Mouse (Mus musculus) MEL (cell line): ENCODE measurements at regions not wholly inside any gene's neighbourhood (a gene's known extent, or its start where the extent isn't known, plus 50 kb on each side); places are given as distances from the start of the nearest gene placed in this dataset.

Source experiments
- DNase-seq: peaks from one replicate; pipeline ENCODE4 v3.0.0; 2011; ENCODE audit warnings: low read depth, low spot score
- H3K27ac ChIP-seq: 2 replicates; pipeline ENCODE4 v1.5.1; 2012; ENCODE audit warnings: low read depth, mild to moderate bottlenecking, control low read depth, low read length, moderate library complexity; ENCODE audit not compliant: control insufficient read depth
- H3K27me3 ChIP-seq, 2 experiments: fragments of 150-350 bp in 1 of 2; sonication (generic) in 1 of 2; 2 replicates each; pipeline ENCODE4 v1.6.1; 2012; ENCODE audit warnings: low read length in 2 of 2, mild to moderate bottlenecking in 2 of 2, improper control_type of control experiment in 1 of 2, moderate library complexity in 1 of 2; ENCODE audit not compliant: insufficient read depth in 2 of 2, control insufficient read depth in 1 of 2
- H3K36me3 ChIP-seq, 2 experiments: 2 replicates each; pipeline ENCODE4 v1.6.1; 2012 to 2014; ENCODE audit warnings: low read length in 2 of 2, improper control_type of control experiment in 1 of 2, inconsistent platforms in 1 of 2, mild to moderate bottlenecking in 1 of 2; ENCODE audit not compliant: insufficient read depth in 2 of 2, control insufficient read depth in 1 of 2
- H3K4me1 ChIP-seq, 2 experiments: fragments of 150-350 bp in 1 of 2; sonication (generic) in 1 of 2; 2 replicates each; pipeline ENCODE4 v1.6.1; 2012; ENCODE audit warnings: low read length in 2 of 2, improper control_type of control experiment in 1 of 2, mild to moderate bottlenecking in 1 of 2; ENCODE audit not compliant: insufficient read depth in 2 of 2, control insufficient read depth in 1 of 2
- H3K4me3 ChIP-seq, 2 experiments: fragments of 150-350 bp in 1 of 2; sonication (generic) in 1 of 2; 2 replicates each; pipeline ENCODE4 v1.5.1; 2012; ENCODE audit warnings: low read depth in 2 of 2, low read length in 2 of 2, mild to moderate bottlenecking in 2 of 2, moderate library complexity in 2 of 2, control low read depth in 1 of 2, improper control_type of control experiment in 1 of 2; ENCODE audit not compliant: control insufficient read depth in 1 of 2, insufficient read depth in 1 of 2
- H3K79me2 ChIP-seq: 2 replicates; pipeline ENCODE4 v1.6.1; 2012; ENCODE audit warnings: mild to moderate bottlenecking, low read length, moderate library complexity; ENCODE audit not compliant: control insufficient read depth, poor library complexity, insufficient read depth
- H3K9ac ChIP-seq: 2 replicates; pipeline ENCODE4 v1.6.1; 2012; ENCODE audit warnings: low read depth, mild to moderate bottlenecking, control low read depth, low read length, moderate library complexity; ENCODE audit not compliant: control insufficient read depth, poor library complexity, severe bottlenecking
- H3K9me3 ChIP-seq: fragments of 150-350 bp; sonication (generic); replicated peaks from 2 replicates; pipeline ENCODE4 v1.6.1; 2012; ENCODE audit warnings: mild to moderate bottlenecking, low read length, improper control_type of control experiment, moderate library complexity; ENCODE audit not compliant: insufficient read depth
- BHLHE40 ChIP-seq: IDR thresholded peaks from 2 replicates; pipeline ENCODE4 v1.6.1; 2012; ENCODE audit warnings: low read depth, mild to moderate bottlenecking, inconsistent platforms, low read length, improper control_type of control experiment, borderline replicate concordance
- CHD1 ChIP-seq: IDR thresholded peaks from 2 replicates; pipeline ENCODE4 v1.6.1; 2012; ENCODE audit warnings: low read depth, mild to moderate bottlenecking, inconsistent platforms, low read length, improper control_type of control experiment
- CHD2 ChIP-seq: IDR thresholded peaks from 2 replicates; pipeline ENCODE4 v1.6.1; 2011; ENCODE audit warnings: low read length, improper control_type of control experiment
- E2F4 ChIP-seq: IDR thresholded peaks from 2 replicates; pipeline ENCODE4 v1.6.1; 2011; ENCODE audit warnings: low read depth, low read length, improper control_type of control experiment, borderline replicate concordance
- EP300 ChIP-seq, 2 experiments: IDR thresholded peaks; 2 replicates each; pipeline ENCODE4 v1.6.1; 2011; ENCODE audit warnings: improper control_type of control experiment in 2 of 2, low read length in 2 of 2, low read depth in 1 of 2, mild to moderate bottlenecking in 1 of 2
- GABPA ChIP-seq: IDR thresholded peaks from 2 replicates; pipeline ENCODE4 v1.6.1; 2012; ENCODE audit warnings: low read depth, mild to moderate bottlenecking, inconsistent platforms, low read length, improper control_type of control experiment, moderate library complexity
- GATA1 ChIP-seq: IDR thresholded peaks from 2 replicates; pipeline ENCODE4 v1.6.1; 2011; ENCODE audit warnings: low read depth, low read length, improper control_type of control experiment
- HCFC1 ChIP-seq: IDR thresholded peaks from 2 replicates; pipeline ENCODE4 v1.6.1; 2012; ENCODE audit warnings: low read depth, mild to moderate bottlenecking, inconsistent platforms, low read length, improper control_type of control experiment, moderate library complexity
- JUND ChIP-seq: IDR thresholded peaks from 2 replicates; pipeline ENCODE4 v1.6.1; 2011; ENCODE audit warnings: low read depth, mild to moderate bottlenecking, improper control_type of control experiment, low read length
- MAFK ChIP-seq: IDR thresholded peaks from 2 replicates; pipeline ENCODE4 v1.6.1; 2011; ENCODE audit warnings: low read depth, mild to moderate bottlenecking, low read length, improper control_type of control experiment, borderline replicate concordance
- MYC ChIP-seq: IDR thresholded peaks from 2 replicates; pipeline ENCODE4 v1.6.1; 2011; ENCODE audit warnings: low read depth, mild to moderate bottlenecking, low read length, improper control_type of control experiment, moderate library complexity
- NRF1 ChIP-seq: IDR thresholded peaks from 2 replicates; pipeline ENCODE4 v1.6.1; 2014; ENCODE audit warnings: low read depth, mild to moderate bottlenecking, inconsistent platforms, low read length, improper control_type of control experiment, moderate library complexity; ENCODE audit not compliant: poor library complexity, insufficient read depth, severe bottlenecking
- POLR2AphosphoS5 ChIP-seq: IDR thresholded peaks from 2 replicates; pipeline ENCODE4 v1.6.1; 2012; ENCODE audit warnings: low read depth, borderline replicate concordance, mild to moderate bottlenecking, inconsistent platforms, low read length, moderate library complexity, mixed read lengths
- RCOR1 ChIP-seq: IDR thresholded peaks from 2 replicates; pipeline ENCODE4 v1.6.1; 2012; ENCODE audit warnings: low read depth, mild to moderate bottlenecking, inconsistent platforms, low read length, improper control_type of control experiment
- TAL1 ChIP-seq: IDR thresholded peaks from 2 replicates; pipeline ENCODE4 v1.6.1; 2012; ENCODE audit warnings: mild to moderate bottlenecking, inconsistent platforms, low read length, moderate library complexity, mixed read lengths
- USF1 ChIP-seq: IDR thresholded peaks from 2 replicates; pipeline ENCODE4 v1.6.1; 2014; ENCODE audit warnings: low read depth, mild to moderate bottlenecking, inconsistent platforms, low read length, improper control_type of control experiment, moderate library complexity

GRCm38 (mm10) chr3:150910091-150910490 is 527.6 kb upstream of the Adgrl4 start:
- DNase-seq, result no peak
- H3K4me1 ChIP-seq, result no peaks in the 10 kb centered on the region
- TF ChIP-seq GABPA (no peak), CHD2 (no peak)
- H3K9ac ChIP-seq, result no peak overlapping the region
- no peaks in the 10 kb centered on the region for H3K79me2 ChIP-seq
- H3K27me3 ChIP-seq, result no peaks in the 10 kb centered on the region
- no peak overlapping the region for H3K27ac ChIP-seq
- no peak overlapping the region for H3K4me3 ChIP-seq
- no peaks in the 10 kb centered on the region for H3K36me3 ChIP-seq
- H3K9me3 ChIP-seq, result no peaks in the 10 kb centered on the region

DNA sequence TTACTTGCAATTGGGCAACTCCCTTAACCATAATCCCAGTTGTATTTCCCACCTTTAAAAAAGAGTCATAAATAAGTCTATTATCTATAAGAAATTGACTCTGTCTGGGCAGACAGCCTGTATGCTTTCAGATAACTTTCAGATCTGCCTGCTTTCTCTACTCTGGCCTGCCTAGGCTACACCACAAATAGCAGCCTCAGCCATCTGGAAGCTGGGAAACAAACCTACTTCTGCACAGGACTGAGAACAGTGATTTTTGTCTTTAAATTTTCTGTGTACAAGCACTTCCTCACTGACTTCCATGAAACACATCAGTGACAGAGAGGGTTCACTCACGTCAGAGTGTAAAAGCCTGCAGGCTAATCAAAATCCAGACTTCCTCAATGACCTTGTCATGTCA is 482.8 kb upstream of the Adgrl4 start:
- no peaks in the 10 kb centered on the region for H3K4me1 ChIP-seq
- no peak for DNase-seq
- TF ChIP-seq MYC (no peak), USF1 (no peak), GABPA (no peak), RCOR1 (no peak), HCFC1 (no peak), EP300 (IDR thresholded peaks at IDR 0.05; ENCODE audit: low read depth in 1 of 2, low read length in 2 of 2) (no peak), E2F4 (no peak), TAL1 (no peak), CHD1 (no peak), GATA1 (no peak), NRF1 (no peak), JUND (no peak)
- no peaks in the 10 kb centered on the region for H3K9me3 ChIP-seq
- no peaks in the 10 kb centered on the region for H3K36me3 ChIP-seq
- H3K9ac ChIP-seq, result no peak overlapping the region
- no peaks in the 10 kb centered on the region for H3K79me2 ChIP-seq
- no peaks in the 10 kb centered on the region for H3K27me3 ChIP-seq
- H3K4me3 ChIP-seq, result no peak overlapping the region
- no peak overlapping the region for H3K27ac ChIP-seq

GRCm38 (mm10) chr3:150999652-151000051 is 438.0 kb upstream of the Adgrl4 start:
- H3K36me3 ChIP-seq, result no peaks in the 10 kb centered on the region
- no peaks in the 10 kb centered on the region for H3K9me3 ChIP-seq
- no peaks in the 10 kb centered on the region for H3K4me1 ChIP-seq
- H3K79me2 ChIP-seq, result no peaks in the 10 kb centered on the region
- no peak overlapping the region for H3K9ac ChIP-seq
- no peak overlapping the region for H3K4me3 ChIP-seq
- H3K27me3 ChIP-seq, result no peaks in the 10 kb centered on the region
- H3K27ac ChIP-seq, result no peak overlapping the region
- no peak for TF ChIP-seq NRF1
- TF ChIP-seq JUND, result no peak
- no peak for TF ChIP-seq MAFK
- no peak for TF ChIP-seq BHLHE40
- TF ChIP-seq GATA1, result no peak
- TF ChIP-seq POLR2AphosphoS5, result no peak
- no peak for DNase-seq
